Mouse (Mus musculus) urinary bladder, postnatal 36 days (tissue): ENCODE data around the gene Tjp3.

Source experiments
- DNase-seq, 2 experiments: peaks; one replicate each; pipeline ENCODE4 v3.0.0; 2022; ENCODE audit warnings: low spot score in 2 of 2, mixed read lengths in 1 of 2

The Tjp3 gene

GRCm38 (mm10) chr10:81298369-81299100, 7.2 kb upstream of the Tjp3 start:
- no peak for DNase-seq

GRCm38 (mm10) chr10:81297845-81298244, 6.5 kb upstream of the Tjp3 start:
- DNase-seq: no peak

GRCm38 (mm10) chr10:81297246-81297645, 5.9 kb upstream of the Tjp3 start:
- DNase-seq: no peak

- no peak for DNase-seq
These were observed 3.8 kb upstream of the Tjp3 start for GRCm38 (mm10) chr10:81295185-81295584.

GRCm38 (mm10) chr10:81294442-81294841, 3.1 kb upstream of the Tjp3 start:
- DNase-seq: no peak

GRCm38 (mm10) chr10:81293334-81294030, 2.1 kb upstream of the Tjp3 start:
- no peak for DNase-seq

- peak; percentile 99 for DNase-seq
These were observed 1.4 kb upstream of the Tjp3 start, which contains the start of gene Pip5k1c for GRCm38 (mm10) chr10:81292554-81293333. Pip5k1c (plus strand) TSS chr10:81292963.

GRCm38 (mm10) chr10:81290698-81291460, 502 bp downstream of the Tjp3 start:
- DNase-seq: peak; percentile 69 to 70

- peak; percentile 64 to 74 for DNase-seq
These were observed 1.6 kb downstream of the Tjp3 start for GRCm38 (mm10) chr10:81289811-81290210.

GRCm38 (mm10) chr10:81289278-81289677, 2.1 kb downstream of the Tjp3 start:
- DNase-seq: peak in 1 of 2 experiments; percentile 60

GRCm38 (mm10) chr10:81288601-81289000, 2.8 kb downstream of the Tjp3 start:
- DNase-seq: no peak

- peak in 1 of 2 experiments; percentile 52 for DNase-seq
These were observed 3.7 kb downstream of the Tjp3 start for GRCm38 (mm10) chr10:81287513-81288157.

GRCm38 (mm10) chr10:81286586-81286985, 4.8 kb downstream of the Tjp3 start:
- DNase-seq: peak in 1 of 2 experiments; percentile 61

GRCm38 (mm10) chr10:81285694-81286450, 5.5 kb downstream of the Tjp3 start:
- peak; percentile 91 to 92 for DNase-seq

- DNase-seq: no peak
These were observed 6.7 kb downstream of the Tjp3 start for GRCm38 (mm10) chr10:81284719-81285118.

- DNase-seq: no peak
These were observed 7.2 kb downstream of the Tjp3 start for GRCm38 (mm10) chr10:81284189-81284588.

GRCm38 (mm10) chr10:81279496-81279895, 11.9 kb downstream of the Tjp3 start:
- DNase-seq: no peak

GRCm38 (mm10) chr10:81277676-81278075, 13.7 kb downstream of the Tjp3 start:
- no peak for DNase-seq

GRCm38 (mm10) chr10:81273842-81274241, 17.5 kb downstream of the Tjp3 start:
- DNase-seq: no peak

GRCm38 (mm10) chr10:81272356-81272755, 19.0 kb downstream of the Tjp3 start:
- no peak for DNase-seq
